Mouse (Mus musculus): ENCODE results near the gene Fbxl2. TPM values are rescaled to one million over a fixed set of nuclear protein-coding genes. Genes with fewer than 3 reads are reported as not detected.

Fbxl2 gene
- polyA plus RNA-seq, 1 experiment from 2014 or later = 2.7 TPM

GRCm38 (mm10) chr9:114044446-114044845 lies 1.5 kb downstream of the Fbxl2 start:
- Histone ChIP-seq H3K4me2 (ENCODE audit: low read length) (no peak overlapping the region), H3K27me3 (ENCODE audit: control insufficient read depth, insufficient read depth, low read length) (no peaks in the 10 kb centered on the region), H3K4me3 (ENCODE audit: control insufficient read depth in 1 of 2, insufficient read depth in 1 of 2, low read depth in 1 of 2, low read length in 2 of 2) (no peak overlapping the region), H3K36me3 (ENCODE audit: control insufficient read depth, insufficient read depth, low read length) (no peaks in the 10 kb centered on the region), H3K9ac (ENCODE audit: low read length) (no peak overlapping the region), H3K27ac (replicated peaks in 1 of 2; ENCODE audit: control insufficient read depth in 1 of 2, insufficient read depth in 1 of 2, low read depth in 2 of 2, low read length in 2 of 2) (no peak overlapping the region), H3K9me3 (ENCODE audit: control insufficient read depth, low read length) (no peaks in the 10 kb centered on the region), H3K4me1 (ENCODE audit: control insufficient read depth in 2 of 2, insufficient read depth in 2 of 2, low read length in 2 of 2) (no peaks in the 10 kb centered on the region)
- no peak for ATAC-seq (ENCODE audit: insufficient number of reproducible peaks, insufficient read depth, low FRiP score, low read depth)
- WGBS = 54% methylated on average over 3 of the region's 3 CpGs

GRCm38 (mm10) chr9:114042490-114042889 lies 3.5 kb downstream of the Fbxl2 start:
- Histone ChIP-seq H3K4me1 (ENCODE audit: control insufficient read depth in 2 of 2, insufficient read depth in 2 of 2, low read length in 2 of 2) (no peaks in the 10 kb centered on the region), H3K4me2 (ENCODE audit: low read length) (no peak overlapping the region), H3K36me3 (ENCODE audit: control insufficient read depth, insufficient read depth, low read length) (no peaks in the 10 kb centered on the region), H3K9ac (ENCODE audit: low read length) (no peak overlapping the region), H3K27me3 (ENCODE audit: control insufficient read depth, insufficient read depth, low read length) (no peaks in the 10 kb centered on the region), H3K27ac (replicated peaks in 1 of 2; ENCODE audit: control insufficient read depth in 1 of 2, insufficient read depth in 1 of 2, low read depth in 2 of 2, low read length in 2 of 2) (no peak overlapping the region), H3K4me3 (ENCODE audit: control insufficient read depth in 1 of 2, insufficient read depth in 1 of 2, low read depth in 1 of 2, low read length in 2 of 2) (no peak overlapping the region), H3K9me3 (ENCODE audit: control insufficient read depth, low read length) (no peaks in the 10 kb centered on the region)
- no peak for ATAC-seq (ENCODE audit: insufficient number of reproducible peaks, insufficient read depth, low FRiP score, low read depth)
- 59% methylated on average over 6 of the region's 6 CpGs for WGBS

DNA sequence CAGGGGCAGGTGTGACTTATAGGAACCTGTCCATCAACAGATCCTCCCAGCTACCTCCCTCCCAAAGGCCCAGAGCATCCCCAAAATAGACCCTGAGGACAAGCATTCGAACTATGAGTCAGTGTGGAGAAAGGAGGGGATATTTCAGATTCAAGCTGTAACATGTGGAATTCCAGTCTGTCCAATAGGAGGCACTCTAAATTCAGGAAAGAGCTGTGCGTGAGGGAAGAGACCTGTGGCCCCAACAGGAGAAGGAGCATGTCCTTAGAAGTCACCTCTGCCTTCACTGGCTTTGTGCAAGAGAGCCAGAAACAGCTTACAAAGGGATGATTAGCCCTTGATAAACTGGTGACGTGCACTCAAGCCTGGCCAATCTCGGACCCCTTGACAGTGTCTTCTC lies 5.0 kb downstream of the Fbxl2 start:
- H3K27ac ChIP-seq (replicated peaks in 1 of 2; ENCODE audit: control insufficient read depth in 1 of 2, insufficient read depth in 1 of 2, low read depth in 2 of 2, low read length in 2 of 2) = no peak overlapping the region
- no peak for ATAC-seq (ENCODE audit: insufficient number of reproducible peaks, insufficient read depth, low FRiP score, low read depth)
- no peaks in the 10 kb centered on the region for H3K27me3 ChIP-seq (ENCODE audit: control insufficient read depth, insufficient read depth, low read length)
- H3K9ac ChIP-seq (ENCODE audit: low read length) = no peak overlapping the region
- H3K36me3 ChIP-seq (ENCODE audit: control insufficient read depth, insufficient read depth, low read length) = no peaks in the 10 kb centered on the region
- H3K9me3 ChIP-seq (ENCODE audit: control insufficient read depth, low read length) = no peaks in the 10 kb centered on the region
- H3K4me1 ChIP-seq (ENCODE audit: control insufficient read depth in 2 of 2, insufficient read depth in 2 of 2, low read length in 2 of 2) = no peaks in the 10 kb centered on the region
- H3K4me3 ChIP-seq (ENCODE audit: control insufficient read depth in 1 of 2, insufficient read depth in 1 of 2, low read depth in 1 of 2, low read length in 2 of 2) = no peak overlapping the region
- H3K4me2 ChIP-seq (ENCODE audit: low read length) = no peak overlapping the region
- 59% methylated on average over 4 of the region's 4 CpGs for WGBS

- WGBS = under 1% methylated on average over 52 of the region's 52 CpGs
- Histone ChIP-seq H3K4me1 (ENCODE audit: control insufficient read depth in 2 of 2, insufficient read depth in 2 of 2, low read length in 2 of 2) (peaks cover 3 to 8% of the 10 kb centered on the region in 2 experiments; a peak in 2 of 4 replicates), H3K27ac (replicated peaks in 1 of 2; ENCODE audit: control insufficient read depth in 1 of 2, insufficient read depth in 1 of 2, low read depth in 2 of 2, low read length in 2 of 2) (no peak overlapping the region)
Observed at GRCm38 (mm10) chr9:114026261-114026934, 19.6 kb downstream of the Fbxl2 start.

GRCm38 (mm10) chr9:114025846-114026245 lies 20.1 kb downstream of the Fbxl2 start:
- 22% methylated on average over 8 of the region's 8 CpGs for WGBS
- Histone ChIP-seq H3K27me3 (ENCODE audit: control insufficient read depth, insufficient read depth, low read length) (peaks cover 3% of the 10 kb centered on the region; the same call in 1 of the 2 replicates), H3K27ac (replicated peaks in 1 of 2; ENCODE audit: control insufficient read depth in 1 of 2, insufficient read depth in 1 of 2, low read depth in 2 of 2, low read length in 2 of 2) (no peak overlapping the region), H3K4me2 (ENCODE audit: low read length) (peak overlapping the region; percentile 84), H3K4me1 (ENCODE audit: control insufficient read depth in 2 of 2, insufficient read depth in 2 of 2, low read length in 2 of 2) (peaks cover 3 to 8% of the 10 kb centered on the region in 2 experiments; a peak in 2 of 4 replicates), H3K9ac (ENCODE audit: low read length) (peak overlapping the region; percentile 64), H3K9me3 (ENCODE audit: control insufficient read depth, low read length) (no peaks in the 10 kb centered on the region), H3K36me3 (ENCODE audit: control insufficient read depth, insufficient read depth, low read length) (no peaks in the 10 kb centered on the region), H3K4me3 (ENCODE audit: control insufficient read depth in 1 of 2, insufficient read depth in 1 of 2, low read depth in 1 of 2, low read length in 2 of 2) (peak overlapping the region; percentile 50 to 78)
- ATAC-seq (ENCODE audit: insufficient number of reproducible peaks, insufficient read depth, low FRiP score, low read depth) = no peak

More at GRCm38 (mm10) chr9:114026261-114026934, 19.6 kb downstream of the Fbxl2 start:
- no peaks in the 10 kb centered on the region for H3K9me3 ChIP-seq (ENCODE audit: control insufficient read depth, low read length)
- H3K9ac ChIP-seq (ENCODE audit: low read length) = peak overlapping the region; percentile 64
- ATAC-seq (ENCODE audit: insufficient number of reproducible peaks, insufficient read depth, low FRiP score, low read depth) = peak; percentile 90
- H3K27me3 ChIP-seq (ENCODE audit: control insufficient read depth, insufficient read depth, low read length) = peaks cover 3% of the 10 kb centered on the region; the same call in 1 of the 2 replicates
- no peaks in the 10 kb centered on the region for H3K36me3 ChIP-seq (ENCODE audit: control insufficient read depth, insufficient read depth, low read length)
- H3K4me3 ChIP-seq (ENCODE audit: control insufficient read depth in 1 of 2, insufficient read depth in 1 of 2, low read depth in 1 of 2, low read length in 2 of 2) = peak overlapping the region; percentile 50 to 78
- peak overlapping the region; percentile 84 for H3K4me2 ChIP-seq (ENCODE audit: low read length)

DNA sequence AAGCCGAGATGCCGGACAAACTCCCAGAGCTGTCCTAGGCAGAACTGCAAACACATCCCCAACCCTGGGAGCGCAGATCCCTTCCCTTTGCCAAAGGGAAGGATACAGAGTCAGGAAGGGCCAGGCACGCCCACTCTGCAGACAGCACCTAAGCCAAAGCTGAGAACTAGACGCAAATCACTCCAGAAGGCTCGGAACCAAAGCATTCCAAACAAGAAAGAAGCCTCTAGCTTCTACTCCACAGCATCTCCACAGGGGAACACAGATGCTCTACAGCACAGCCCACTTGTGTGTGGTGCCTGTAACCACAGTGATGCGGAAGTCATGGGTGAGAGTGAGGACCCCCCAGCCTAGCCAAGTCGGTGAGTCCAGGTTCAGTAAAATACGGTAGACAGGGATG lies 20.8 kb downstream of the Fbxl2 start:
- Histone ChIP-seq H3K4me1 (ENCODE audit: control insufficient read depth in 2 of 2, insufficient read depth in 2 of 2, low read length in 2 of 2) (peaks cover 3 to 8% of the 10 kb centered on the region in 2 experiments; a peak in 2 of 4 replicates), H3K4me3 (ENCODE audit: control insufficient read depth in 1 of 2, insufficient read depth in 1 of 2, low read depth in 1 of 2, low read length in 2 of 2) (no peak overlapping the region), H3K36me3 (ENCODE audit: control insufficient read depth, insufficient read depth, low read length) (no peaks in the 10 kb centered on the region), H3K4me2 (ENCODE audit: low read length) (no peak overlapping the region), H3K27me3 (ENCODE audit: control insufficient read depth, insufficient read depth, low read length) (peaks cover 3% of the 10 kb centered on the region; the same call in 1 of the 2 replicates), H3K9ac (ENCODE audit: low read length) (no peak overlapping the region), H3K9me3 (ENCODE audit: control insufficient read depth, low read length) (no peaks in the 10 kb centered on the region), H3K27ac (replicated peaks in 1 of 2; ENCODE audit: control insufficient read depth in 1 of 2, insufficient read depth in 1 of 2, low read depth in 2 of 2, low read length in 2 of 2) (no peak overlapping the region)
- no peak for ATAC-seq (ENCODE audit: insufficient number of reproducible peaks, insufficient read depth, low FRiP score, low read depth)
- WGBS = 56% methylated on average over 9 of the region's 9 CpGs

GRCm38 (mm10) chr9:114022141-114022540 lies 23.9 kb downstream of the Fbxl2 start:
- H3K27ac ChIP-seq (replicated peaks in 1 of 2; ENCODE audit: control insufficient read depth in 1 of 2, insufficient read depth in 1 of 2, low read depth in 2 of 2, low read length in 2 of 2) = no peak overlapping the region
- no peak overlapping the region for H3K4me2 ChIP-seq (ENCODE audit: low read length)
- no peak overlapping the region for H3K9ac ChIP-seq (ENCODE audit: low read length)
- peaks cover 3% of the 10 kb centered on the region; the same call in 1 of the 2 replicates for H3K27me3 ChIP-seq (ENCODE audit: control insufficient read depth, insufficient read depth, low read length)
- WGBS = 34% methylated on average over 4 of the region's 4 CpGs
- no peaks in the 10 kb centered on the region for H3K9me3 ChIP-seq (ENCODE audit: control insufficient read depth, low read length)
- peaks cover 3 to 8% of the 10 kb centered on the region in 2 experiments; a peak in 2 of 4 replicates for H3K4me1 ChIP-seq (ENCODE audit: control insufficient read depth in 2 of 2, insufficient read depth in 2 of 2, low read length in 2 of 2)
- ATAC-seq (ENCODE audit: insufficient number of reproducible peaks, insufficient read depth, low FRiP score, low read depth) = no peak
- H3K4me3 ChIP-seq (ENCODE audit: control insufficient read depth in 1 of 2, insufficient read depth in 1 of 2, low read depth in 1 of 2, low read length in 2 of 2) = no peak overlapping the region
- H3K36me3 ChIP-seq (ENCODE audit: control insufficient read depth, insufficient read depth, low read length) = no peaks in the 10 kb centered on the region
